Mouse (Mus musculus): ENCODE results near the gene Eif3l. TPM values are rescaled to one million over a fixed set of nuclear protein-coding genes. Genes with fewer than 3 reads are reported as not detected.

Gene Eif3l
- polyA plus RNA-seq, 1 experiment from 2014 or later = 244 TPM

- WGBS = 85% methylated on average over 12 of the region's 12 CpGs
- peaks cover 47% of the 10 kb centered on the region for H3K36me3 ChIP-seq
- H3K9me3 ChIP-seq = no peaks in the 10 kb centered on the region
- no peak overlapping the region for H3K27ac ChIP-seq
- peak overlapping the region; percentile 2; the same call in 1 of the 2 replicates for H3K4me2 ChIP-seq
- no peak overlapping the region for H3K4me3 ChIP-seq
- H3K27me3 ChIP-seq = no peaks in the 10 kb centered on the region; the same call in 1 of the 2 replicates
- ATAC-seq (ENCODE audit: insufficient number of reproducible peaks, insufficient read depth, low FRiP score, low TSS enrichment, low read depth) = no peak
- H3K4me1 ChIP-seq = peaks cover 27% of the 10 kb centered on the region
- H3K9ac ChIP-seq = no peak overlapping the region
Measured at GRCm38 (mm10) chr15:79143316-79143715, 68.3 kb downstream of the Eif3l start.

Other genes with a start within 250 kb of the Eif3l start
- gene Cdc42ep1, start 232.6 kb upstream of the Eif3l start, polyA plus RNA-seq (2015; fragmentation: Nextera tagmentation; extraction: Ambion mirVana) = 25.2 and 28.6 TPM in 2 replicates
- 1.3 TPM in 1 of 2 replicates, not detected in the other for gene Lgals2, start 219.7 kb upstream of the Eif3l start, polyA plus RNA-seq (2015; fragmentation: Nextera tagmentation; extraction: Ambion mirVana)
- 42.5 and 51.8 TPM in 2 replicates for gene Gga1, start 198.0 kb upstream of the Eif3l start, polyA plus RNA-seq (2015; fragmentation: Nextera tagmentation; extraction: Ambion mirVana)
- 0.18 and 0.25 TPM in 2 replicates for gene Gm49510, start 175.5 kb upstream of the Eif3l start, polyA plus RNA-seq (2015; fragmentation: Nextera tagmentation; extraction: Ambion mirVana)
- gene Sh3bp1, start 175.4 kb upstream of the Eif3l start, polyA plus RNA-seq (2015; fragmentation: Nextera tagmentation; extraction: Ambion mirVana) = 53.3 and 54.4 TPM in 2 replicates
- 18.7 and 23.2 TPM in 2 replicates for gene Pdxp, start 161.3 kb upstream of the Eif3l start, polyA plus RNA-seq (2015; fragmentation: Nextera tagmentation; extraction: Ambion mirVana)
- 2,193 and 2,304 TPM in 2 replicates for gene Lgals1, start 148.5 kb upstream of the Eif3l start, polyA plus RNA-seq (2015; fragmentation: Nextera tagmentation; extraction: Ambion mirVana)
- gene Nol12, start 140.2 kb upstream of the Eif3l start, polyA plus RNA-seq (2015; fragmentation: Nextera tagmentation; extraction: Ambion mirVana) = 54.1 and 57.4 TPM in 2 replicates
- gene Triobp, start 127.5 kb upstream of the Eif3l start, polyA plus RNA-seq (2015; fragmentation: Nextera tagmentation; extraction: Ambion mirVana) = 37.8 and 38.7 TPM in 2 replicates
- 533 and 546 TPM in 2 replicates for gene H1f0, start 46.7 kb upstream of the Eif3l start, polyA plus RNA-seq (2015; fragmentation: Nextera tagmentation; extraction: Ambion mirVana)
- not detected in 2 replicates for gene Galr3, start 33.3 kb upstream of the Eif3l start, polyA plus RNA-seq (2015; fragmentation: Nextera tagmentation; extraction: Ambion mirVana)
- 54.1 and 57.7 TPM in 2 replicates for gene Ankrd54, start 12.3 kb upstream of the Eif3l start, polyA plus RNA-seq (2015; fragmentation: Nextera tagmentation; extraction: Ambion mirVana)
- 12.8 and 13.8 TPM in 2 replicates for gene Micall1, start 33.7 kb downstream of the Eif3l start, polyA plus RNA-seq (2015; fragmentation: Nextera tagmentation; extraction: Ambion mirVana)
- 348 and 353 TPM in 2 replicates for gene Polr2f, start 65.8 kb downstream of the Eif3l start, polyA plus RNA-seq (2015; fragmentation: Nextera tagmentation; extraction: Ambion mirVana)
- gene 1700088E04Rik, start 66.1 kb downstream of the Eif3l start, polyA plus RNA-seq (2015; fragmentation: Nextera tagmentation; extraction: Ambion mirVana) = 9.7 and 10.2 TPM in 2 replicates
- gene Sox10, start 90.1 kb downstream of the Eif3l start, polyA plus RNA-seq (2015; fragmentation: Nextera tagmentation; extraction: Ambion mirVana) = 8.0 and 11.6 TPM in 2 replicates
- 53.3 and 56.6 TPM in 2 replicates for gene Pick1, start 154.0 kb downstream of the Eif3l start, polyA plus RNA-seq (2015; fragmentation: Nextera tagmentation; extraction: Ambion mirVana)
- 1.6 TPM in 2 replicates for gene Gm49486, start 154.2 kb downstream of the Eif3l start, polyA plus RNA-seq (2015; fragmentation: Nextera tagmentation; extraction: Ambion mirVana)
- gene Slc16a8, start 179.6 kb downstream of the Eif3l start, polyA plus RNA-seq (2015; fragmentation: Nextera tagmentation; extraction: Ambion mirVana) = 0.46 TPM in 1 of 2 replicates, not detected in the other
- 18.0 and 23.4 TPM in 2 replicates for gene Baiap2l2, start 210.4 kb downstream of the Eif3l start, polyA plus RNA-seq (2015; fragmentation: Nextera tagmentation; extraction: Ambion mirVana)